Mouse (Mus musculus) liver, adult 2 months (tissue): ENCODE data around the gene Clptm1l.
A peak's percentile ranks its signal among the peaks of the same experiment; 100 is the strongest.

Experiments used
- CTCF ChIP-seq: fragments of 200-500 bp; IDR thresholded peaks from 2 replicates; pipeline ENCODE4 v1.5.1; 2011; ENCODE audit warnings: low read depth, low read length, control low read depth
- POLR2A ChIP-seq: fragments of 200-500 bp; IDR thresholded peaks from 2 replicates; pipeline ENCODE4 v1.6.1; 2011; ENCODE audit warnings: low read length, control low read depth; ENCODE audit not compliant: insufficient read depth; ENCODE audit errors: extremely low read depth

DNA sequence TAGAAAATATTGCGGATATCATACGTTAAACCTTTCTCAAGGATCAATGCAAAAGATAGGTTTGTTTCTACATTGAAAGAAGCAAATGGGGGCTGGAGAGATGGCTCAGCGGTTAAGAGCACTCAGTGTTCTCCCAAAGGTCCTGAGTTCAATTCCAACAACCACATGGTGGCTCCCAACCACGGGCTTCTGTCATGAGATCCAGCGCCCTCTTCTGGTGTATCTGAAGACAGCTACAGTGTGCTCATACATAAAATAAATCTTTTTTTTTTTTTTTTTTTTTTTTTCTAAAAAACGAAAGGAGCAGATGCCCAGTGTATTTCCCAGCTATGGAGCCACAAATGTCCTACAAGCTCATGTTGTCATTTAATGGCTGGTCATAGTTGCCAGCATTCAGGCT is 16.8 kb downstream of the Clptm1l start:
- TF ChIP-seq POLR2A (no peak), CTCF (peak; percentile 32; the same call in 1 of the 2 replicates)
